Mouse (Mus musculus): ENCODE results near the gene Atg16l2. TPM values are rescaled to one million over a fixed set of nuclear protein-coding genes. Genes with fewer than 3 reads are reported as not detected.

The Atg16l2 gene
- polyA plus RNA-seq, 1 experiment = 31.9 TPM

- DNase-seq (ENCODE audit: low spot score) = peak; percentile 60
Observed at GRCm38 (mm10) chr7:101321218-101321827, 19.3 kb upstream of the Atg16l2 start.

GRCm38 (mm10) chr7:101320399-101321217 is 18.6 kb upstream of the Atg16l2 start:
- no peak for DNase-seq (ENCODE audit: low spot score)

- no peak for DNase-seq (ENCODE audit: low spot score)
Observed at GRCm38 (mm10) chr7:101319796-101320195, 17.7 kb upstream of the Atg16l2 start.

GRCm38 (mm10) chr7:101318848-101319247 is 16.8 kb upstream of the Atg16l2 start:
- DNase-seq (ENCODE audit: low spot score) = no peak

GRCm38 (mm10) chr7:101317014-101317413 is 15.0 kb upstream of the Atg16l2 start, which contains the start of gene Stard10:
TSS of gene Stard10 (plus strand) at chr7:101317086.
- no peak for DNase-seq (ENCODE audit: low spot score)

- no peak for DNase-seq (ENCODE audit: low spot score)
Observed at GRCm38 (mm10) chr7:101316591-101317001, 14.5 kb upstream of the Atg16l2 start.

GRCm38 (mm10) chr7:101315699-101316098 is 13.6 kb upstream of the Atg16l2 start:
- DNase-seq (ENCODE audit: low spot score) = no peak

- DNase-seq (ENCODE audit: low spot score) = no peak
Observed at GRCm38 (mm10) chr7:101314396-101314795, 12.3 kb upstream of the Atg16l2 start.

- no peak for DNase-seq (ENCODE audit: low spot score)
Observed at GRCm38 (mm10) chr7:101313033-101313432, 11.0 kb upstream of the Atg16l2 start.

GRCm38 (mm10) chr7:101311061-101311460 is 9.0 kb upstream of the Atg16l2 start:
- DNase-seq (ENCODE audit: low spot score) = no peak

- peak; percentile 93 for DNase-seq (ENCODE audit: low spot score)
Observed at GRCm38 (mm10) chr7:101310327-101311028, 8.4 kb upstream of the Atg16l2 start.

- DNase-seq (ENCODE audit: low spot score) = no peak
Observed at GRCm38 (mm10) chr7:101309985-101310326, 7.9 kb upstream of the Atg16l2 start.

- DNase-seq (ENCODE audit: low spot score) = no peak
Observed at GRCm38 (mm10) chr7:101306841-101307240, 4.8 kb upstream of the Atg16l2 start.

GRCm38 (mm10) chr7:101302691-101303090 is 640 bp upstream of the Atg16l2 start:
- no peak for DNase-seq (ENCODE audit: low spot score)

- DNase-seq (ENCODE audit: low spot score) = no peak
Observed at GRCm38 (mm10) chr7:101301361-101301880, 630 bp downstream of the Atg16l2 start.

GRCm38 (mm10) chr7:101298375-101298774 is 3.7 kb downstream of the Atg16l2 start:
- DNase-seq (ENCODE audit: low spot score) = no peak

GRCm38 (mm10) chr7:101297023-101297405 is 5.0 kb downstream of the Atg16l2 start:
- no peak for DNase-seq (ENCODE audit: low spot score)

- peak; percentile 62 for DNase-seq (ENCODE audit: low spot score)
Observed at GRCm38 (mm10) chr7:101296252-101297022, 5.6 kb downstream of the Atg16l2 start.

- no peak for DNase-seq (ENCODE audit: low spot score)
Observed at GRCm38 (mm10) chr7:101295438-101295837, 6.6 kb downstream of the Atg16l2 start.

- no peak for DNase-seq (ENCODE audit: low spot score)
Observed at GRCm38 (mm10) chr7:101293611-101294010, 8.4 kb downstream of the Atg16l2 start.

GRCm38 (mm10) chr7:101293138-101293537 is 8.9 kb downstream of the Atg16l2 start:
- DNase-seq (ENCODE audit: low spot score) = no peak

- DNase-seq (ENCODE audit: low spot score) = no peak
Observed at GRCm38 (mm10) chr7:101292696-101293095, 9.4 kb downstream of the Atg16l2 start.
